Mouse (Mus musculus): ENCODE data around the gene Pilra. TPM values are rescaled to one million over a fixed set of nuclear protein-coding genes. Genes with fewer than 3 reads are reported as not detected.

The Pilra gene
- total RNA-seq, 2 experiments from 2014 or later, result 0.56 to 1.3 TPM

DNA sequence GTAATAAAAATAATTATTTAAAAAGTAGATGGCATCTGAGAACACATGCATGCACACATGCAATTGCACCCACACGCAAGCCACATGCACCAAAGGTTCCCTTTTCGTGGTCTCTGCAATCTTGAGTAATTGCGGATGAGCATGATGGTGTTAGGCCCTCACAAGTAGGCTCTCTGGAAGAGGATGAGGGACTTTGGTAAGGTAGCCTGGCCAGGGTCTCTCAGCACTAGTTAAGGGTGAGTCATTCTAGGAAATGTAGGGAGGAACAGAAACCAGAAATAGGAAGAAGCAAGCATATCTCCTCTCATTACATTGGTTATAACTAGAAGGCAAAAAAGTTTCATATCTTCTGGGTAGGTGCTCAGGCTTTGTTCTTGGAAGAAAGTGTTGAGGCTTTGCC lies 11.1 kb downstream of the Pilra start:
- DNase-seq (ENCODE audit: low spot score in 2 of 2), result no peak

DNA sequence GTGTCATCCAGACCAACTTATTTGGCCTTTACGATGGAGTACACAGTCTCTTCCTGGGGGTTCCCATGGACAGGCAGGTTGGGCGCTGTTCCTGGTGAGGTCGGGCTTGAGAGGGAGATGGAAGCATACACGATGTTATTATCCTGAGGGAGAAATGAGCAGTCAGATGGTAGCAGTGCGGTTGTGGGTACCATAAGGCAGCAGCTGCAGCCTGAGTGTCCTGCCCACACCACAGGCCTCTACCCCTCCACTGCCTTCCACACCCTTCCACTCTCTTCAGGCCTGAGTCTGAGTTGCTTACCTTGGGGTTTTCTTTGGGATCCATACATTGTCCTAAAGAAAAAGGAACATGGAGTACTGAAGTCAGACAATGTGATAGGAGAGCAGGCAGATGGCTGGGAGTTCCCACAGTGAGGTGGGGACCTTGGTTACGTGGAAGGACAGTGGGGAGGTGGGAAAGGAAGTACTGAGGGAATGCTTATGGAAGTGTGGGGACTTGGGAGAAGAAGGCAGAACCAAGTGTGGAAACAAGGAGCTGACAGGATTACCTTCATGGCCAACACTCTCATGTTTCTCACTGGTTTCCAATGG lies 12.5 kb downstream of the Pilra start:
- DNase-seq (ENCODE audit: low spot score in 2 of 2), result no peak

DNA sequence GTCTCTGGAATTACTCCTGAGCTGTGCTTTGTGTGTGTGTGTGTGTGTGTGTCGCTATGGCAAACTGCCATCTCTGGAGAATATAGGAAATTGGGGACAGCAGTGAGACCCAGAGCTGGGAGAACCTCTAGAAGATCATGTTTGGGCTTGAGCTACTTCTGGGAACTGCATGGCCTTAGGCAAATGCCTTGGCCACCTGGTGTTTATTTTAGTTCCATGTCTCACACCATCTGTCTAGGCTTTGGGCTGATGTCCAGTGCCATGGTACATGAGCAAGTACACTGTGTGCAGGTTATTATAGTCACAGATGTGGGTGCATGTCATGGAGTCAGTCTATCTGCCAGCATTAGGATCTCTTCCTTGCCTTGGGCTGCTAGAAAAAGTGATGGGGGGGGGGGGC lies 13.5 kb downstream of the Pilra start:
- DNase-seq (ENCODE audit: low spot score in 2 of 2), result peak in 1 of 2 experiments; percentile 4

DNA sequence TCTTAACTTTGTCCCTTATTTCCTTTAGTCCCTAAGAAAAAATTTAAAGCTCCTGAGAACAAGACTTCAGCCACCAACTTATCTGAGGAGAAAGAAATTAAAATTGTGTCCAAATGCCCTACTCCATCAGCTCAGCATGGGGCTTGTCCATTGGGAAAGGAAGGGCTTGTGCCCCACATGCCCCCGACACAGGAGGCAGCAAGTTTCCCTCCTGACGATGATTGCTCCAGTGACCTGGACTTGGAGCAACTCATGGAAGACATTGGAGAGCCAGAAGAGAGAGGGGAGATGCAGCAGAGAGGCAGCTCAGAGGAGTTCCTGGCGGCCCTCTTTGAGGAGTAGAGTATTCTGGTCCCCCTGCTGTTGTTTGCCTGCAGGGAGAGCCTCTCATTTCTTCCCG lies 14.0 kb downstream of the Pilra start:
- DNase-seq (ENCODE audit: low spot score in 2 of 2), result no peak

DNA sequence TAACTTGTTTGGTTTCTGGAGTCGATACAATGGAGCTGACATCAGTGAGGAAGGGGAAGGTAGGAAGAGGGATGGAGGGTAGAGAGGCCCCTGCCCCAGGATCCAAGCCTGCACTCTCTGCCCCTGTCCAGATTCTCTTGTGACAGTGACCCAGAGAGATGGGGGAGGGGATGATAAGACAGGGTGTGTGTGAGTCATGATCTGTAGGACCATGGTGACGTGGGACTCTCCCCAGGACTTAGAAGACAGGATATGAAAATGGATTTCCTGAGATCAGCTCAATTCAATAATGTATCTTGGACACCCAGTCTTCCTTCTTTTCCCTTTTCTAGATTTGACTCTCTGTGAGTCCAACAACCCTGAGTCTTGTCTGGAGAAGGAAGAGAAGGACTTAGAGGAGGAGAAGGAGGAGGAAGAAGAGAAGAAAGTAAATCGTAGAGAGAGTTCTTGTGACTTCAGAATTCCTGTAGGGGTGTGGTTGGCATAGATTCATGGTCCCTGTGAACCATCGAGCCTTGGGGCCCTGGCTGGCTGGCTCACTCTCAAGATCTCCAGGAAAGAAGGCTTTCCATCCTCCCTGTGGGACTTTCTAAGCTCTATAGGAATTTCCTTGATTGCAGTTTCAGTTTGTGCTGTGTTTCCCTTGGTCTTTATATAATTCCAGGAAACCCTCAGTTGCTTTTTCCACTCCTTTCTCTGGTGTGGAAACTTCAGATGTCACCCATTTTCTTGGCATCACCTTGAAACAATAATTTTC lies 18.4 kb downstream of the Pilra start:
- no peak for DNase-seq (ENCODE audit: low spot score in 2 of 2)

DNA sequence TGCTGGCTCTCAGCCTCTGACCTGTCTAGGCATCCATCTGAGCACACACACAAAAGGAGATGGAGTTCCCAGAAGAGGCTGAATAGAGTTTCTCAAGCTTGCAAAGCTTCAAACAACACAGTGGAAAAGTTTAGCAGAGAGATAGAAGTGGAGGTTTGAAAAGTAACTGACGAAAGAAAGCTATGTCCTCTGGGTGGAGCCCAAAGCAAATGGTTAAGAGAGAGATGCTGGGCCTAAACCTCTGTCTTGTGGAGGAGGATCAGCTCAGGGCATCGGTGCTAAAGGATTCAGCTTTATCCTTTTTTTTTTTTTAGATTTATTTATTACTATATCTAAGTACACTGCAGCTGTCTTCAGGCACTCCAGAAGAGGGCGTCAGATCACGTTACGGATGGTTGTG lies 27.8 kb downstream of the Pilra start:
- no peak for DNase-seq (ENCODE audit: low spot score in 2 of 2)

DNA sequence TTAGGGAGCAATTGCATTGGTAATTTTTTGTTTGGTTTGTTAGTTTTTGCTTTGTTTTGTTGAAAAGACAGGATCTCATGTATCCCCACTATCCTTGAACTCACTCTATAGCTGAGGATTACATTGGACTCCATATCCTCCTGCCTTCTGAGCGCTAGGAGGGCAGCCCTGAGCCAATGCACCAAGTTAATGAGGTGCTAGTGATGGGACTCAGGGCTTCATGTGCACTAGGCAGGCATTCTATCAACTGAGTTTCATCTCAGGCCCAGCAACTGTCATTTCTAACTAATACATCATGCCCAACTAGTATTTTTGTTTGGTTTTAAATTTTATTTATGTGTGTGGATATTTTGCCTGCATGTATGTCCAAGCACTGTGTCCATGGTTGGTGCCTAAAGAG lies 29.9 kb downstream of the Pilra start:
- no peak for DNase-seq (ENCODE audit: low spot score in 2 of 2)

DNA sequence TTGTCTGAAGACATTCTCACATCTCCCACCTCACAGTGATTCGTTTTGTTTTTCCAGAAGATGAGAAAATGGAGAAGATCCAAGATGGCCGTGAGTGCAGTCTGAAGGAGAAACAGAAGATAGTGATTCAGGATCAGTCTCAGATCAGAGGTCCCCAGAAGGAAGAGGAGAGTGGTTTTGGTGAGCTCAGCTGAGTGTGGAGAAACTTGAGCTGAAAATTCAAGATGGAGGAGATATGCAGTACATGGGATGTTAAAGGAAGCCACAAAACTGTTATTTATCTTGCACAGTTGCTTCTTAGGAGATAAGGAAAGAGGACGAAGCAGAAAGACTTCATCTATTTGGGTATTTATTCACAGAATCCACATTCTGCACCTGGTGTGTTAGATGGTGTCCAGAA lies 35.2 kb downstream of the Pilra start:
- DNase-seq (ENCODE audit: low spot score in 2 of 2), result no peak

DNA sequence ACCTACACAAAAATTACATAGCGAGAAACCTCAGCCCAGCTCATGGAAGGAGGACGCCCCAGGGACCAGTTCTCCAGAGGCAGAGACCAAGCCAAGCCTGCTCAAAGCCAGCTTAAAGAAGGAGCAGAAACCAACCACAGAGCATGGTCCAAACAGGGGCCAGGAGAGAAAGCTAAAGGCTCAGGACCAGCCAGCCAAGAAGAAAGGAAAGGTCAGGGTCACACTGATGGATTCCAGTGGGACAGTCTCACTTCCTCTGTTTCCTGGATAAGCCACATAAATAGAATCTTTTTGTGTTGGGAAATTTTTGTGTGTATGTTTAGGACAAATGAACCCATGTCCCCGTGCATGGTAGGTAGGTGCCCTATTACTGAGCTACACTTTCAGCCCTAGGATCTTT lies 39.5 kb downstream of the Pilra start:
- DNase-seq (ENCODE audit: low spot score in 2 of 2), result no peak

DNA sequence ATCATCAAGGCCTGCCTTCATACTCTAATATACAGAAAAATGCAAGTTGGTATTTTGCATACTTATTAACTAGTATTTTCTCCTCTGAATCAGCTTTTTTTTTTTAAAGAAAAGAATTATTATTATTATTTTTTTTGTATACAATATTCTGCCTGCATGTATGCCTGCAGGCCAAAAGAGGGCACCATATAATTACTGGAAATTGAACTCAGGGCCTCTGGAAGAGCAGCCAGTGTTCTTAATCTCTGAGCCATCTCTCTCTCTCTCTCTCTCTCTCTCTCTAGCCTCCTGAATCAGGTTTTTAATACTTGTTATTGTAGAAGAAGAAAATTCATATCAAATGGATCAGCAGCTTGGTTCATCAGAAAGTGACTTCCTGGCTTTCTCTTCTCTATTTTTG lies 44.5 kb downstream of the Pilra start:
- DNase-seq (ENCODE audit: low spot score in 2 of 2), result no peak

DNA sequence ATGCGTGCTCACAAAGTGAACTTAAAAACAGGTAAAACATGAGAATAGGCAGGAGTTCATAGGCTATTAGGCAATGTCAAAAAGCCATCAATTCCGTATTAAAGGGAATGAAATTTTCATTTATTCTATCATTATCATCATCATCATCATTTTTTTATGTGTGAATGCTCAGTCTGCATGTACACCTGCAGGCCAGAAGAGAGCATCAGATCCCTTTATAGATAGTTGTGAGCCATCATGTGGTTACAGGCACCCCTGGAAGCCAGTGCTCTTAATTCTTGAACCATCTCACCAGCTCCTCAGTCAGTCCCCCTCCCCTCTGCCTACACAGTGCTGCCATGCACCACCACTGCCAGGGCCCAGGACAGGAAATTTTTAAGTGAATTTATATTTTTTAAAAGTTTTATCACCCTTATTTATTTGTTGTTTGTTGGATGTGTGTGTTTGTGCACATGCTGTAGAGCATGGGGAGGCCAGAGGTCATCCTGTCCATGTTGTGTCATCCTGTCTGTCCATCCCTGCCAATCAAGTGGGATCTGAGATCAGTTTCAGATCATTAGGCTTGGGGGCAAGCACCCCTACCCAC lies 47.0 kb downstream of the Pilra start:
- no peak for DNase-seq (ENCODE audit: low spot score in 2 of 2)

DNA sequence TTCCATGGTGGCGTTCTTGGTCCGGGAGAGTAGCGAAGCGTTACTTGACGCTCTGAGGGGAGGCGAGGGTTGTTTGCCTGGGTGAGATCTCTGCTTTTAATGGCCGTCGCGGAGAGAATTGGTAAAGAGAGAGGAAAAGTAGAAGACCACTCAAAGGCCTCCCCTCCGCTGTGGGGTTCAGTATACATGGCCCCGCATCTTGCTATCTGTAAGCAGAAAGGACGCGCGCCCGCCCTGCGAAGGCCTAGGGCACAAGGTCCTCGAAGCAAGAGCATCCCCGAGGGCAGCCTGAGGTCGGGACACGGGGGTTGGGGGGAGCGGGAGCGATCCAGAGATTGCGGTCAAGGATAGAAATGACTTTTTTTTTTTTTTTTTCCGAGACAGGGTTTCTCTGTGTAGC lies 47.9 kb downstream of the Pilra start:
- DNase-seq (ENCODE audit: low spot score in 2 of 2), result no peak

DNA sequence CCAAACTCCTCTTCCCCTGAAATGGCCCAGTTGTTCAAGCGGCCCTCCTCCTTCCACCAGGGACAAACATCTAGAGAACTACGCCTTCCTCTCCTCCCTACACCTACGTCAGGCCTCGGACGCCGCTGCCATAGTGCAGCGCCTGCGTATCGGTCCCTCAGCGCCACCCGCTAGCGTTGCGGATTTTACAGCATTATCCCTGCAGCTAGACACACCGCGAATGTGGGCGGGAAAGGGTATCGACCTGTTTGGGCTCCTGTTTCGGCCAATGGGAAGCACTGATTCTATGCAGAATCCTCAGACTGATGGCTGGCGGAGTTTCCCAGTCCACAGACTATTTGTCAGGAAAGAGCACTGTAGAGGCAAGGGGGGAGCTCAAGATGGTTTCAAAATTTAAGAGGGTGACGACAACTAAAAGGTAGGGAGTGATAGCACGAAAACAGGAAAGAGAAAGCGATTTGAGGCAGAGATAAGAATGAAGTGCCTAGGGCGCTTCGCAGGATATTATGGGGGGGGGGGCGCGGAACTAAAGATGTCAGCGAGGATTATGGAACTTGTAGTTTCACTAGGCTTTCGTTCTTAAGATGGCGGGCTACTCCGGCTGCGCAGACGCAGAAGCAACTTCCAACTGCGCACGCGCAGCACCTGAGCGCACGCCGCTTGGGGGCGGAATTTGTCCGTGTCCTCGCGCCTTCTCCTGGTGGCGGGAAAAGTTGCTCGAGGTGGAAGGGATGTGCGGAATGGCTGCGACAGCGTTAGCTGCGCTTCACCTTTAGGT lies 48.7 kb downstream of the Pilra start, which contains the start of the genes Mepce and Zcwpw1:
Gene Mepce (minus strand): TSS at position 505 of the 778 bp plus-strand sequence.
Gene Zcwpw1 (plus strand): TSS at position 648 of the 778 bp plus-strand sequence.
- peak; percentile 96 to 97 for DNase-seq (ENCODE audit: low spot score in 2 of 2)

DNA sequence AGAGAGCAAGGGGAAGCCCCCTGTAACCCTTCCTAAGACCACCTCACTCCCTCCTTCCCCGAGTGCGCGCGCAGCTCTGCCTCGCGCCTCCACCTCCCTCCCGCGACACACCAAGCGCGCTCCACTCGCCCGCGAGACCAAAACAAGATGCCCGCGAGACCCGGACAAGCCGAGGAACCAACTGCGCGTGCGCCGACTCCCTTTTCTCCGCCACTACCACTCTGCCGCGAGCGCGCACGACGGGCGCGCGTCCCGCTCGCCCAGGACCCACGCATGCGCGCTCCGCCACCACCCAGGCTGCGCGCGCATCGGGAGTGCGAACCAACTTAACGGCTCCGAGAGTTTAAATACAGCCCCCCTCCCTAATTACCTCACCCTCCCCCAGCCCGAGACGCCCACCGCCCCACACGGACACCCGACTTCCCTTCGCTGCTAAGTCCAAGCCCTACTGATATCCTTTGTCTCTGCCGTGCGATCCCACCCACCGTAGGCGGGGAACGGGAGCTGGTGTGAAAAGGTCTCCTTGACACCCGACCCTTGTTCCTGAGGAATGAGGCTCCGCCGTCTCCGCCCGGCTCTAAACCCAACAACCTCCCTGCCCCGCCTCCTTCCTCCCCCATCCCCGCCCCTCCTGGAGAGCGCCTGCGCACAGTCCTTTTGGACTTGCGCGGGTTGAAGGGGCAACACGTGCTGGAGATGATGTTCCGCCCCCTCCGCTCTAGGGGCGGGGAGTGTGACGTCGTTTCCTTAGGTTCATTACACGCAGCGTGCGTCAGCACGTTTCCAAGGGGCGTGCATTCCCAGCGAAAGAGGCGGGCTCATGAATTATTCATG lies 49.8 kb downstream of the Pilra start:
- peak; percentile 98 to 99 for DNase-seq (ENCODE audit: low spot score in 2 of 2)

DNA sequence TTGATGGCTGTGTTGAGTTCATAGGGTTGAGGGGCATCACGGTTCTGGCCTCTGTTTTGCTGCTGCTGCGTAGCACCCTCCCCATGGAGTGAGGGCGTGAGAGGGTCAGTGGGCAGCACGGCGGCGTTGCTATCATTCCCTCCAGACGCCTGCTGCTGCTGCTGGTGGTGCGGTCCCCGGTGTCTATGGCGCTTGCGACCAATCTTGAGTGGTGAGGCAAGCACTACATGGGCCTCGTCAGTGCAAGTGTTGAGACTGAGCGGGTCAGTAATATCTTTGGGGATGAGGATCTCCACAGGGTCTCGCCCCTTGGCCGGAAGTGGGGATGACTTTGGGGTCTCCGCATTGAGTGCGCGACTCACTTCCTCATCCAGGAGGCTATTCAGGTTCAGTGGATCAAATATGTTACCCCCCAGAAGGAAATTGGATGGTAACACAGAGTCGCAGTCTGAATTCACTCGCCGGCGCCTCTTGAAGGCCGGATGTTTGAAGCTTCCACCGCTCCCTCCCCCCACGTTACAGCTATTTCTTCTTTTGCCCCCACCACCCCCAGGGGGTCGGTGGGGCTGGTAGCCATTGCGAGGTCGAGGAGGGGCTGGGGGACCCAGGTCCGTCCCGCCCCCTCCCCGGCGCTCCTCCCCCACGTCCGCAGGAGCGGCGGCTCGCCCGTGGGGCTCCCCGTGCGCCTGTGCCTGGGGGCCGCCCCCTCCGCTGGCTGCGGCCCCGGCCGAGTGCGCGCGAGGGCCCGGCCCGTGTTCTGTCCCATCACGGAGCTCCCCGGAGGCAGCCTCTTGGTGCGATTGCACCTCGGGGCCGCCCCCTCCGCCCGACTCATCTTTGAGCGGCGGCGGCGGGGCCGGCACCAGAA lies 50.7 kb downstream of the Pilra start:
- DNase-seq (ENCODE audit: low spot score in 2 of 2), result peak in 1 of 2 experiments; percentile 50

DNA sequence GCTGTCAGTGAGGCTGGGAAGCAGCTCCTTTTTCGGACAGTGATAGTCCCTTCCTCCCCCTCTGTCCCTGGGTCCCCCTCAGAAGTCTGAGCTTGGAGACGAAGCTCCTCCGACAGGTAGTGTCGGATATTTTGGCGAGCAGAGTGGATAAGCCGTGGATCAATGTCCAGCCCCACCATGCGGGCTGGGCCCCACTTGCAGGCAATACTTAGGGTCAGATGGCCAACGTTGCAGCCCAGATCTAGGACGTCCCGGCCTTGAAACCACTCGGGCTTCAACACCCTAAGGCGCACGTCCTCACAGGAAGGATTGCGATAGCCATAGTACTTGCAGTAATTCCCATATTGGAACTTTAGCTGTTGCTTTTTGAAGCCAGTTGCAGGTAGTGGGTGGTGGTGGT lies 51.5 kb downstream of the Pilra start:
- DNase-seq (ENCODE audit: low spot score in 2 of 2), result no peak

DNA sequence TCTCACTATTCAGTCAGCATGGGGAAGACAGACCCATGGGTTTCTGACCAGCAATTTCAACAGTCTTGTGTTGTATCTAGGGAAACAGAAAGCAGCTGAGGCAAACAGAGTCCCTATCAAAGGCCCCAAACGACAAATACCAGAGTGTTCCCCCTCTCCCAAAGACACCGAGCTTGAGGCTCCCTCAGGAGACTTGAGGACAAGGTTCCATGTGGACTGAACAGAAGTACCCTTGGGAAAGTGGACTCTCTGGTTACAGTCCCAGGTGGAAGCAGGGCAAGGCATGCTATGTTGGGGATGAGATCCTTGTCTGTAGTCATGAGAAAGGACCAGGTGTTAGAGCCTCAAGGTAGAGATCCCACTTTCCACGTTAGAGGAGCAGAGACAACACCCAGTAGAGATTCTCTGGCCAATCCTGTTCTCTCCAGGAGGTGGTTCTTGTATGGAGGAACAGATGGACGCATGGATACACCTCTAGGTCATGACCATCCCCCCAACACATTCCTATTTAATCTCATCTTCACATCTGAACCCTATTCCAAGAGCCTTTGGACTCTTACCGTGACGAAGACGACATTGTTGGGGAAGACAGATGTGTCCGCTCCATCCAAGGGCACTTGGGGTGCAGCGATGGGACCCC lies 52.1 kb downstream of the Pilra start:
- DNase-seq (ENCODE audit: low spot score in 2 of 2), result no peak

DNA sequence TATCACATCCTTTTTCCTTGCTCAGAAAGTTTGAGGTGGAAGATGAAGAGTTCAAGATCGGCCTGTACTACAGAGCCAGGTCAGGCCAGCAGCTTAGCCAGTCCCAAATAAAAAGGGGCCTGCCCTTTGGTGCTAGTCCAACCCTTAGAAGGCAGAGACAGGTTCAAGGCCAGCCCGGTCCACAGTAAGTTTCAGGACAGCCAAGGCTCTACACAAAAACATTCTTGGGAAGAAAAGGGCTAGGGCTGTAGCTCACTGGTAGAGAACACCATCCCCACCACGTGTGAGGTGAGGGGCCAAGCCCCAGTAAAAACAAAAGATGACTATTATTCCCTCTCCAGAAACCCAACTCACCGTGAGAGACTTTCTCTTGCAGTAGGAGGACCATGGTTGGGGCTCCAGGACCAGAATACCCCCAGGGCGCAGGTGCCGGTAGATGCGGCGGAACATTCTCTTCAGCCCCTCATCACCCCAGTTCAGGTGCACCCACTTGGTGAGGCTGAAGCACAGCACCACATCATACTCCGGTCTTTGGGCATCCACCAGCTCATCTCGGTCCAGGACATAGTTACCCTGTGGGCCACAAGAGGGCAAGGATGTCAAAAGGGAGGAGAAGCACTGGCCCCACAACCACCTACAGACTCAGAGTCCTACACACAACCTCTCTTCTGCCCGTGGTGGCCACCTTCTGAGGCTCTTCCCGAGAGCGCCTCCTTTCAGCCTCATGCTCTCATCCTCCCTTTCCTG lies 53.1 kb downstream of the Pilra start:
- DNase-seq (ENCODE audit: low spot score in 2 of 2), result no peak

DNA sequence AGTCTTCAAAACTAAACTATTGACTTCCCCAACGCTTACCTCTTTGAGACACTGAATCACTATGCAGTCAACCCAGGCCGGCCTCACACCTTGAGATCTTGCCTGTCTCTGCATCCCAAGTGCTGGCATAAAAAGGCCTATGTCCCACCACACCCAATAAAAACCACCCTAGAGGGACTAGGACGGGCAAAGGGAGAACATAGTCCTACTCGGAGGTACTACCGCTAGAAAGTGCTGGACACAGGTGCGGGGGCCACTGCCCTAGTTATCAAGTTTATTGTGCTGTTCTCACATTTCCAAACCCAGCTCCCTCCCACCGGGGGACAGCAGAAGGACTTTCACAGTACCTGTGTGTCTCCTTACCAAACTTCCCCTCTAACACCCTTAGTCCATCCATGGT lies 54.4 kb downstream of the Pilra start:
- no peak for DNase-seq (ENCODE audit: low spot score in 2 of 2)
